Mouse (Mus musculus) A20 (cell line): ENCODE data around the gene Tgfbi.
A peak's percentile ranks its signal among the peaks of the same experiment; 100 is the strongest.

Experiments used
- DNase-seq: peaks from one replicate; pipeline ENCODE4 v3.0.0-alpha.2; 2011; ENCODE audit warnings: low read depth, low spot score

Tgfbi gene

DNA sequence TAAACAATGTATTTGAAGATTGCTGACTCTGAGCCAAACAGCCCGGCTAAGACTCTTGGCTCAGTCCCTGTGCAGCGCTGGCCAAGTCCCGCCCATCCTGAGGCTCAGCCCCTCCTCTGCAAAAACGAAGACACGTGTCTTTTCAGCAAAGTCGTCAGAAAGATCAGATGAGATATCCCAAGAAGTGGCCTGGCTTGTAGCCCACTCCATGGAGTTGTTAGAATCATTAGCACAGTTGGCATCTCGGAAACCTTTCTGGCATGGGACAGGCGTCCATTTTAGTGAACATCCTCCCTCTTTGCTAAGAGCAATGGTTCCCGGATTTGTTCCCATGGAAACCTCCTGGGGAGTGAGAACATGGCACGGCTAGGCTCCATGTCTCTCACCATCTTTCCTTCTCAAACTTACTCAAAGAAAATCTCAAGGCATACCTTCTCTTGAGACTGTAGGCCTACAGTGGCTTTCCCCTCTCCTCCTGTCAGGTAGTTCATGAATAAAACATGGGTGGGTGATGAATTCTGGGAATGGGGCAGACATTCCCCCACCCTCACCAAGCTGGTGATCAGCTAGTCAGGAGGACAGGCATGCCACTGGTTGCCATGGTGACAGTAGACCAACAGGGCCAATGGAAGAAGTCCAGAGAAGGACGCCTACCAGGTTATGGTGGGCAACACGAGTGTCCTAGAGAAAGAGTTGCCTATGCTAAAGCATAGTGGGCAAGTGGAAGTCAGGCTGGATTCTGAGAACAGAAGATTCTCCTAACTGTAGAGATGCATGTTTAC is 11.3 kb upstream of the Tgfbi start:
- DNase-seq = no peak

GRCm38 (mm10) chr13:56599511-56599910 is 9.8 kb upstream of the Tgfbi start:
- DNase-seq = no peak

- no peak for DNase-seq
Measured at GRCm38 (mm10) chr13:56600216-56600890, 9.0 kb upstream of the Tgfbi start.

GRCm38 (mm10) chr13:56601199-56601598 is 8.1 kb upstream of the Tgfbi start:
- no peak for DNase-seq

DNA sequence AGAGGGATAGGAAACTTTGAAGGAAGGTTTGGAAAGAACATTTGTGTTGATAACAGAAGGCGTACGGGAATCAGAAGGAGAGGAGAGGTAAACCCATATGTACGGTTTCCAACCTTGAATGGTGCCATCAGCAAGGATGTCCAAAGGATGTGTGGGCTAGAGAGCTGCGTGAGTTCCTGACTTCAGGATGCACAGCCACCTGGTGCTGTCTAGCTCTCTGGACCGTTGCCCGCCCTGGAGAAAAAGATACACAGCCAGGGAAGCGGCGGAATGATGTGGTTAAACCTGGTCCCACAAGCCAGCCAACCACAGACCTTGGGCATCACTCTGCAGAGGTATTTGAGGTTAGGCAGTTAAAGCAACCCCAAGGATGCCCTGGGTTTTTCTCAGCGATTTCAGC is 3.8 kb upstream of the Tgfbi start:
- DNase-seq = no peak

GRCm38 (mm10) chr13:56606724-56607123 is 2.6 kb upstream of the Tgfbi start:
- no peak for DNase-seq

- no peak for DNase-seq
Measured at GRCm38 (mm10) chr13:56607225-56607624, 2.1 kb upstream of the Tgfbi start.

DNA sequence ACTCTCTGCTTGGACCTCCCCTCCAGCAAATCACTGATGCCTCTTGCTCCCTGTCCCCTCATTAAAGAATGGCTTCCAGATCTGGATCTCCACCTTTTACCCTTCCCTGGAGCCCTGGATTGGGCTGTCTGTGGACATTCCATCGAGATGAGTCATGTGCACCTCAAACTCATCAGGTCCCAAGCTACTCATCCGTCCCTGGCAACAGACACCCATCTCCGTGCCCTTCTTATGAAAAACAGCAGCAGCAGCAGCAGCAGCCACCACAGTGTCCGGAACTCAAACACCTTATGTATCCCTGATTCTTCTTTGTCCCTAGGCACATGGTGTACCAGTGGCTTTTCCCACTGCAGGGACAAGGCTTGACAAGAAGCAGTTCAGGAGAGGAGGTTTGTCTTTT is 1.5 kb upstream of the Tgfbi start:
- no peak for DNase-seq

GRCm38 (mm10) chr13:56611129-56611528 is 1.8 kb downstream of the Tgfbi start:
- no peak for DNase-seq

DNA sequence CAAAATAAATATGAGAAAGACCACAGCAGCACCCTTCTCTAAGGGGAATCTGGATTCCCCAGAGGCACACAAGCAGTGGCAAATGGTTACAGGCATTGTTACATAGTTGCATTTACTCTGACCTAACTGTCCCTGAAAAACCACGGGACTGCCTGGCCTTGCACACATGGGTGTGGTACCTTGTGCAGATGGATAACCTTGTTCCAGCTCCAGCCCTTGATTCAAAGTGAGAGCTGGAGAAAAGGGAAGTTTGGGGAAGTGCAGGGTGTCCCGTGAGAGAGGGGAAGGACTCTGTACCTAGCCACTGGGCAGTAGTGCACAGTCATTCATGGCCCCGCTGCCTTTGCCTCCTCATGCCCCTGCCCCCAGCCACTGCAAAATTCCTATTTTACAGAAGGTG is 2.4 kb downstream of the Tgfbi start:
- no peak for DNase-seq

DNA sequence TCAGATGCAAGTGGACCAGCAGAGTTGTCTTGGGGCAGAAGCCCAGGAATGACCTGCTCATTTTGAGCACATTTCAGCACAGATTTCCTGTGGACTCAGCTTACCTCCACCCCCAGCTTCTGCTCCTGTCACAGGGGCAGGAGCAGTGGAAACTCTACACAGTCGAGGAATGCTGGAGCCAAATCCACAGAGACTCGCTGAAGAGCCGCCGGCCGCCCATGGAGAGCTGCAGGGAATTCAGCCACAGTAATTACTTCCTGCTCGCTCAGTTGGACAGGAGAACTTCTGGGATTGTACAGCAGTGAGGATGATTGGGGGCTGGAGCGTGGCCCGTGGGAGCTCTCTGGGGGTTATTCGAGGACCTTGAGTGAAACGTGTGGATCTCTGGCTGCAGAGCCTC is 3.0 kb downstream of the Tgfbi start:
- no peak for DNase-seq

DNA sequence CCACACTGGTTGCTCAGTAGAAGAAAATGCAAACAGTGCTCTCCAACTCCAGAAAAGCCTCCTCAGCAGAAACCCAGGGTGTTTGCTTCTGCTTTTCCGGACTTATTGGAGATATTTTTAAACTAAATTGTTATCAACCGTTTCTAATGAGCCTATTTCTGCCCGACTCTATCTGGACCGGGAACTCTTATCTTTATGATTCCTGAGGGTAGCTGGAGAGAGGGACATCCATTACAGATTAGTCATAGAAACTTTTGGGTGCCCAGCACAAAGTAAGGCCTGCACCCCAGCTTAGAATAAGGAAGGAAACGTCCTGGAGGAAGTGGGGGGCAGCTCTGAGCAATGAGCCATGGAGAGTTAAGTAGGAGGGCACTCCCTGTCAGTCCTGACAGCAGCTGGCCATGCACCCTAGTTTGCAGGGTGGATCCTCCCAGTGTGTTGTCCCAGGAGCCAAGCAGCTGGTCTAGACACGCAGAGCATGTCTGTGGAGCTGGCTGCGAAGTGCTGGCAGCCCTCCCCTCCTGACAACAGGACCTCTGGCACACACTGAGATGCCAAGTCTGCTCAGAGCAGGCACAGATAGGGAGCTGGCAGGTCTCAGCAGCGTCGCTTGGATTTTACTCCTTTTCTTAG is 4.2 kb downstream of the Tgfbi start:
- DNase-seq = peak; percentile 8

GRCm38 (mm10) chr13:56614768-56615167 is 5.4 kb downstream of the Tgfbi start:
- no peak for DNase-seq

- DNase-seq = no peak
Measured at GRCm38 (mm10) chr13:56615223-56615622, 5.9 kb downstream of the Tgfbi start.

DNA sequence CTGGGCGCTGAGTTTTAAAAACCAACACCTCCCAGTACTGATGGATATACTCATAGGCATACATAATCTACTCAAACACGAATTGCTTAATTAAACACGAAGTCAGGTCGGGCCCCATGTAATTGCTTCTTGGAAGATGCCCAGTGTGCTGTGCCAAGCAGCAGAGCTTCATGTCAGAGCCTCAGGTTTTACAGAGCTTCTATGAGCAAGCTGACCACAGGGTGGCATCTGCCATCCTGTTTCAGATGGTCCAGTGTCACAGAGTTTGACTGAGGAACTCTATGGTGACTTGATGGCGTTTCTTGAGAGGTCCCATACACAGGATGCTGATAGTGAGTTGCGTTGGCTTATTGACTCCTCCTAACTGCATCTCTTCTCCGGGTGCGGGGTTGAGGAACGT is 6.5 kb downstream of the Tgfbi start:
- no peak for DNase-seq

- peak; percentile 16 for DNase-seq
Measured at GRCm38 (mm10) chr13:56616386-56616785, 7.1 kb downstream of the Tgfbi start.

DNA sequence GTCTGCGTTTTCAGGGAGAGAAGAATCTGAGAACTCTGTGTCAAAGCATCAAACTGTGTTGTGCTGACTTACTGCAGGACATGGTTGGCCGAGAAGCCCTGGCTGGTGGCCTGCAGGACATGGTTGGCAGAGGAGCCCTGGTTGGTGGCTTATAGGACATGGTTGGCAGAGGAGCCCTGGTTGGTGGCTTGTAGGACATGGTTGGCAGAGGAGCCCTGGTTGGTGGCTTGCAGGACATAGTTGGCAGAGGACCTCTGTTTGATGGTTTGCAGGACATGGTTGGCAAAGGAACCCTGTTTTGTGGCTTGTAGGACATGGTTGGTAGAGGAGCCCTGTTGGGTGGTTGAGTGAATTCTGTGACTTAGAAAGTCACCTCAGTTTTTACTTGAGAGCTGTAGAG is 7.9 kb downstream of the Tgfbi start:
- DNase-seq = no peak

GRCm38 (mm10) chr13:56622201-56622757 is 13.0 kb downstream of the Tgfbi start:
- no peak for DNase-seq

GRCm38 (mm10) chr13:56626524-56626923 is 17.2 kb downstream of the Tgfbi start:
- DNase-seq = no peak

DNA sequence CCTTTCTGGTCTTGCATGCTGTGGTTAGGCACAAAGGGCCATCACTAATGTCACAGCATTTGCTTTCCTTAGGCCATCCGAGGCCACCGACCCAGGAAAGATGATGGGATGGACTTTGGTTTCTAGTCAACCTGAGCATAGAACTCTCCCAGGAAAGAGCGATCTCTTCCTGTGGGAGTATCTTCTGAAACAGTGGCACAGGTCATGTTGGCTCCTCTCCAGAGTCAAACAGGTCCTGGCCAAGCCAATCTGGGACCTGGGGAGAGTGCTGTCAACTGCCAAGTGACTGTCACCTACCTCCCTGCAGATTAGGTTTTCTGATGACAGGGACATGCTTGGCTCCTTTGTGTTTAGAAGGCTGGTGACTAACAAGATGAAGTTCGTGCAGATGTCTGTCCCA is 20.8 kb downstream of the Tgfbi start:
- DNase-seq = no peak

DNA sequence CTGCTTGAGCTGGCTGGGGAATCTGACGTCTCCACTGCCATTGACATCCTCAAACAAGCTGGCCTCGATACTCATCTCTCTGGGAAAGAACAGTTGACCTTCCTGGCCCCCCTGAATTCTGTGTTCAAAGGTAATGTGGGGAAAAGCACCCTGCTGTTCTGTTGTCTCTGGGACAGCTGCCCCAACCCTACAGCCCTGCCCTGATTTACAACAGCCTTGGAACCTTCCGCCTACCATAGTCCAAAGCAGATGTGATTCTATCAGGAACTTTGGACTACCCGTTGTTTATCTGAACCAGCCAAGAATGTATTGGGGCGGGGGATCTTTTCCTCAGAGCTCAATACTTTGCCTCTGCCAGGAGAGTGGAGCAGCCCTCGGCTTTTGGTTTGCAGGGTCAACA is 21.2 kb downstream of the Tgfbi start:
- no peak for DNase-seq

DNA sequence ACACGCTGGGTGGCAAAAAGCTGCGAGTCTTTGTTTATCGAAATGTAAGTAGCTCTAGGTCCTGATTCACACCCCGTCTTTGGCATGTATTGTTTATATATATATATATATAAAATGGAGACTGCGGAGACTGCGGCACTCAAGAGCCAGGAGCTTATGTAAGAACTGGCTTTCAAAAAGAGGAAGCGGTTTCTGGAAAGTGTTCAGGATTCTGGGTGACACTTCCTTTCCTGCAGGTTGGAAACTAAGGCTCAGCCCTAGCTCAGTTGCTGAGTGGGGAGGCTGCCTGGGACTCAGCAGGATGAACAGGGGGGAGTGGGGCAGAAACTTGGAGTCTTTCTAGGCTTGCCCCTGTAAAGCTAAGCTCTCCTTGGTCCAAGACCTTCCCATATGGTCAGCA is 22.0 kb downstream of the Tgfbi start:
- no peak for DNase-seq
